Mouse (Mus musculus) cerebellum, adult 11 months (tissue): ENCODE results near the gene Hist1h1a.
"Not testable (repeated sequence)": the region's sequence is repeated elsewhere in the genome, so short reads cannot be mapped to it uniquely, and the experiment has no call there.

ENCODE experiments used
- DNase-seq: peaks from one replicate; pipeline ENCODE4 v3.0.0; 2022

Hist1h1a gene

GRCm38 (mm10) chr13:23760972-23761864 is 2.2 kb upstream of the Hist1h1a start, which contains the start of gene Hist1h4a:
Hist1h4a (minus strand) TSS chr13:23761230.
- peak; percentile 98 for DNase-seq

GRCm38 (mm10) chr13:23761871-23762821 is 1.3 kb upstream of the Hist1h1a start, which contains the start of gene Hist1h3a:
Hist1h3a (minus strand) TSS chr13:23762386.
- DNase-seq, result peak; percentile 57

- DNase-seq, result no peak
These were observed 252 bp upstream of the Hist1h1a start for GRCm38 (mm10) chr13:23763242-23763585.

GRCm38 (mm10) chr13:23764324-23765171 is 1.1 kb downstream of the Hist1h1a start:
- DNase-seq, result no peak

GRCm38 (mm10) chr13:23765172-23765513 is 1.7 kb downstream of the Hist1h1a start:
- DNase-seq, result no peak

DNA sequence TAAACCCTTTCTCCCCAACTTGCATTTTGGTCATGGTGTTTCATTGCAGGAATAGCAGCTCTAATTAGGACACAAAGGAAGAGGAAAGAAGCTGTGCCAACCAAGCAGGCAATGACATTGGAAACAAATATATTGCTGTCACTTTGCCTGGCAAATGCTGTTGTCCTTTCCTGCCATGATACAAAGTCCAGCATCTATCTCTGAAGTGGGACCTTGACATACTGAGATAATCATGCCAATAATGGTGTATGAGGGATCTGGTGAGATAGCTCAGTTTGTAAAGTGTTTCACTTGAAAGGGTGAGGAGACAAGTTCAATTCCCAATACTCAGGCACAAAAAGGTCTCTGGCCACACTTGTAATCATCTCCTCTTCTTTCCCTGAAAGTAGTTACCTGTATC is 3.3 kb downstream of the Hist1h1a start:
- DNase-seq, result no peak

- no peak for DNase-seq
These were observed 5.5 kb downstream of the Hist1h1a start for GRCm38 (mm10) chr13:23768834-23769397.

DNA sequence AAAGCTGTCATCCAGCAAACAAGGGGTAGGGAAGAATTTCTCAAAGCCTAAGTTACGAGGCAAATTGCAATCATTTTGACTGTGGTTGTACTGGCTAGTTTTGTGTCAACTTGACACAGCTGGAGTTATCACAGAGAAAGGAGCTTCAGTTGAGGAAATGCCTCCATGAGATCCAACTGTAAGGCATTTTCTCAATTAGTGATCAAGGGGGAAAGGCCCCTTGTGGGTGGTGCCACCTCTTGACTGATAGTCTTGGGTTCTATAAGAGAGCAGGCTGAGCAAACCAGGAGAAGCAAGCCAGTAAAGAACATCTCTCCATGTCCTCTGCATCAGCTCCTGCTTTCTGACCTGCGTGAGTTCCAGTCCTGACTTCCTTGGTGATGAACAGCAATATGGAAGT is 6.1 kb downstream of the Hist1h1a start, which contains the start of gene Trim38:
Trim38 (plus strand) TSS at position 301 of the 400 bp plus-strand sequence.
- not testable (repeated sequence) for DNase-seq

- no peak for DNase-seq
These were observed 9.3 kb downstream of the Hist1h1a start for GRCm38 (mm10) chr13:23772561-23773313.

GRCm38 (mm10) chr13:23778339-23778738 is 14.9 kb downstream of the Hist1h1a start:
- no peak for DNase-seq

DNA sequence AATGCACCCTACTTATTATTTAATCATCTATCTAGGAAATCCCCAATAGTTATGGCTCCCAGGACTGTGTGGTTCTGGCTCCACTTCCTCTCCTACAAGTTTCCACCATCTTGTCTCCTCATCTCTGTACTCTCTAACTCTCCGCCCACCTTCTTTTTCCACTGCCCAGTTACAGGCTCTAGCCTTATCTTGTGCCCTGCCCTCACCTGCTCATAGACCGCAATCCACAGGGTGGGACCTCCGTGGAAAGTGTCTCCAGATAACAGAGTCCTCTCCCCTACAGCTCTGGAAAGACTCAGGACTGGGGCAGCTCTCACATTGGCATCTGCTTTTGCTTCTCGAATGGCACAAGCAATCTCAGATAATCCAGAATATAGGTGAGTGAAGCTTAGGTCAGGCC is 15.6 kb downstream of the Hist1h1a start:
- no peak for DNase-seq

DNA sequence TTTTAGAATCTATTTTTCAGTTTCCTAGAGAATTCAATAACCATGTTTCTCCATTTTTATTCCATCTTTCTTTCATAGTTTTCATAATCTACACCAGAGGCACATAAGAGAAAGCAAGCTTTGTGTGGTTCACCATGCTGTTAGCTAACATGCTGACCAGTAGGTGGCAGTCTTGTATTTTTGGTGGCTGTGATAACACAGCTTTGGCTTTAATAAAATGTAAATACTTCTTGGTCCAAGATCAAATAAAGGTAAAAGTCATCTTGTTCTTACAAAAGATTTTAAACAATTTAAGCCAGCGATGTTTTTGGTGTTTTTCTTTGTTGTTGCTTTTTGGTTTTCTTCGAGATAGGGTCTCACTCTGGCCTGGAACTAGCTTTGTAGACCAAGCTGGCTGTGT is 29.1 kb downstream of the Hist1h1a start:
- peak; percentile 8 for DNase-seq

- no peak for DNase-seq
These were observed 35.9 kb downstream of the Hist1h1a start for GRCm38 (mm10) chr13:23799405-23799804.

GRCm38 (mm10) chr13:23804532-23804931 is 41.1 kb downstream of the Hist1h1a start:
- no peak for DNase-seq

- DNase-seq, result no peak
These were observed 43.1 kb downstream of the Hist1h1a start, which contains the start of gene Slc17a2 for GRCm38 (mm10) chr13:23806422-23807052. Slc17a2 (plus strand) TSS chr13:23806993.
